Mouse (Mus musculus) intestine, embryonic 14.5 days (tissue): Measurements from ENCODE around the gene Il21r. TPM values are rescaled to one million over a fixed set of nuclear protein-coding genes. Genes with fewer than 3 reads are reported as not detected.

Source experiments
- ATAC-seq: fragments of 200-750 bp; cut with Nextera tagmentation; replicated peaks from 2 replicates; pipeline ENCODE4 v1.8.0; 2017; ENCODE audit warnings: low read depth, moderate number of reproducible peaks, moderate TSS enrichment, moderate library complexity; ENCODE audit not compliant: low FRiP score, low TSS enrichment
- DNase-seq: peaks from one replicate; pipeline ENCODE4 v3.0.0-alpha.2; 2018; ENCODE audit warnings: low spot score
- H3K27ac ChIP-seq: fragments of 300-500 bp; sonication (generic); 2 replicates; pipeline ENCODE4 v1.5.1; 2014; ENCODE audit warnings: low read depth, mild to moderate bottlenecking, control low read depth
- H3K27me3 ChIP-seq: fragments of 300-500 bp; sonication (generic); replicated peaks from 2 replicates; pipeline ENCODE4 v1.6.1; 2014; ENCODE audit warnings: low read length, control low read depth; ENCODE audit not compliant: control insufficient read depth, insufficient read depth
- H3K36me3 ChIP-seq: fragments of 300-500 bp; sonication (generic); 2 replicates; pipeline ENCODE4 v1.6.1; 2014; ENCODE audit warnings: low read length, control low read depth; ENCODE audit not compliant: control insufficient read depth, insufficient read depth
- H3K4me1 ChIP-seq: fragments of 300-500 bp; sonication (generic); replicated peaks from 2 replicates; pipeline ENCODE4 v1.6.1; 2014; ENCODE audit warnings: low read length, control low read depth, mixed read lengths; ENCODE audit not compliant: control insufficient read depth, insufficient read depth
- H3K4me2 ChIP-seq: fragments of 300-500 bp; sonication (generic); 2 replicates; pipeline ENCODE4 v1.6.1; 2014; ENCODE audit warnings: low read length
- H3K4me3 ChIP-seq: fragments of 300-500 bp; sonication (generic); 2 replicates; pipeline ENCODE4 v1.5.1; 2014; ENCODE audit warnings: low read depth, low read length, control low read depth, mixed read lengths
- H3K9ac ChIP-seq: fragments of 300-500 bp; sonication (generic); 2 replicates; pipeline ENCODE4 v1.6.1; 2014; ENCODE audit warnings: mild to moderate bottlenecking, low read length
- H3K9me3 ChIP-seq: fragments of 300-500 bp; sonication (generic); 2 replicates; pipeline ENCODE4 v1.6.1; 2016; ENCODE audit warnings: low read length, control low read depth; ENCODE audit not compliant: control insufficient read depth
- WGBS: fragments of 180-500 bp; shearing (Covaris S2); extraction: QIAGEN DNeasy Blood & Tissue Kit; methylation state at CpG from one replicate; pipeline ENCODE4 v1.1.7; 2014; 5-methylcytosine and 5-hydroxymethylcytosine counted together
- polyA plus RNA-seq: library from polyadenylated mRNA; unstranded; fragments of >200 nt; fragmentation: Nextera tagmentation; extraction: Ambion mirVana; gene quantifications from 2 replicates; pipeline ENCODE4 v1.2.1, GENCODE M21; 2014

Il21r gene
- 0.37 and 0.40 TPM in 2 replicates for polyA plus RNA-seq

DNA sequence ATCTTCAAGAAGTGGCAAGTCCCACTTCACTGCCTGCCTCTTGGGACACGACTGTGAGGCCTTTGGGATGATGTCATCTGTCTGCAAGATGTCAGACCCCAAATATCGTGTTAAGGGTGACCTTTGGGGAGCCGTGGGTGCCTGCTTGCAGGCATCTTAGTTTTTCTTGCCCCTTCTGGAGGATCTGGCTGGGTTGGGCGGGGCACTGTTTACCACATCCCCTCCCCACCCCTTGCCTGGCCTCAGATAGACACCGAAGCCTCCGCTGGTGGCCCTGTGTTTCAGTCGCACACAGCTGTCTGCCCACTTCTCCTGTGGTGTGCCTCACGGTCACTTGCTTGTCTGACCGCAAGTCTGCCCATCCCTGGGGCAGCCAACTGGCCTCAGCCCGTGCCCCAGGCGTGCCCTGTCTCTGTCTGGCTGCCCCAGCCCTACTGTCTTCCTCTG lies at the start of gene Il21r:
Il21r (plus strand) TSS at position 245 of the 447 bp plus-strand sequence.
- no peak within 1 kb of the TSS for H3K27ac ChIP-seq
- H3K4me3 ChIP-seq: no peak within 1 kb of the TSS
- DNase-seq (no peak), ATAC-seq (no peak)
- no peaks in the 10 kb centered on the region for H3K36me3 ChIP-seq
- no peak within 1 kb of the TSS for H3K4me2 ChIP-seq
- H3K9ac ChIP-seq: no peak within 1 kb of the TSS
- 67% methylated on average over 11 of the region's 11 CpGs for WGBS
- H3K4me1 ChIP-seq: no peaks in the 10 kb centered on the region
- no peaks in the 10 kb centered on the region for H3K9me3 ChIP-seq
- H3K27me3 ChIP-seq: no peaks in the 10 kb centered on the region

DNA sequence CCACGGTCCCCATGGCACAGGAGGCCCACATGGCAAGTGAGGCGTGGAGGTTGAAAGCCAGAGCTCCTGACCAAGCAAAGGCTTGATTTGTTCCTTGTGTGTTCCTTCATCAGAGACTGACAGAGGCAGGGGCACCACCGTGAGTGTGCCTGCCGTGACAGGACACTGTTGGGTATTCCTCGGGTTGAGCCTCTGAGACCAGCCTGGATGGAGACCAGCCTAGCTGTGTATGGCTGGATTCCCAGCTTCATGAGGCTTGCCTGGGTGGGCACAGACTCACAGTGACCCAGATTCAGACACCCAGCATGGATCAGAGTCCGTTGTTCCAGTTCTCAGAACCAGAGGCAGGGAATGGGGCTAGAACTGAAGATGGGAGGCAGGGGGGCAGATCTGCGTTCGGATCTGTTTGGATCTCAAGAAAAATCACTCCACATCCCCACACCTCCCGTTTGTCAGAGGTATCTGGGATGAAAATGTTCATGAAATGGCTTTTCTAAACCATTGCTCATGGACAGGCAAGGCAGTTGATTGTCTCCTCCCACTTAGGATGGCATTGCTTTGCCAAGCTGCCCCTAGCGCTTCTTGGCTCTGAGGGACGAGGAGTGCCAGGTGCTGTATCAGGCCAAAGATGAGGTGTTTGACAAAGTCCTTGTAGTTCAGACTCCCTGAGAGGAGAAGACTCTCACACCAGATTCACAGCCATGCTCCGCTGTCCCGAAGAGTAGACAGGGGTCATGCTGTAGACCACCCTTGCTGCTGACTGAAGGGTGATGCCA lies 49.4 kb upstream of the Il21r start:
- Histone ChIP-seq H3K4me2 (no peak overlapping the region; the same call in 1 of the 2 replicates), H3K27me3 (no peaks in the 10 kb centered on the region), H3K4me1 (peaks cover 10% of the 10 kb centered on the region; the same call in 1 of the 2 replicates), H3K27ac (no peak overlapping the region), H3K36me3 (no peaks in the 10 kb centered on the region), H3K9ac (no peak overlapping the region), H3K4me3 (no peak overlapping the region), H3K9me3 (no peaks in the 10 kb centered on the region)
- DNase-seq (no peak), ATAC-seq (no peak)
- 86% methylated on average over 13 of the region's 13 CpGs for WGBS

DNA sequence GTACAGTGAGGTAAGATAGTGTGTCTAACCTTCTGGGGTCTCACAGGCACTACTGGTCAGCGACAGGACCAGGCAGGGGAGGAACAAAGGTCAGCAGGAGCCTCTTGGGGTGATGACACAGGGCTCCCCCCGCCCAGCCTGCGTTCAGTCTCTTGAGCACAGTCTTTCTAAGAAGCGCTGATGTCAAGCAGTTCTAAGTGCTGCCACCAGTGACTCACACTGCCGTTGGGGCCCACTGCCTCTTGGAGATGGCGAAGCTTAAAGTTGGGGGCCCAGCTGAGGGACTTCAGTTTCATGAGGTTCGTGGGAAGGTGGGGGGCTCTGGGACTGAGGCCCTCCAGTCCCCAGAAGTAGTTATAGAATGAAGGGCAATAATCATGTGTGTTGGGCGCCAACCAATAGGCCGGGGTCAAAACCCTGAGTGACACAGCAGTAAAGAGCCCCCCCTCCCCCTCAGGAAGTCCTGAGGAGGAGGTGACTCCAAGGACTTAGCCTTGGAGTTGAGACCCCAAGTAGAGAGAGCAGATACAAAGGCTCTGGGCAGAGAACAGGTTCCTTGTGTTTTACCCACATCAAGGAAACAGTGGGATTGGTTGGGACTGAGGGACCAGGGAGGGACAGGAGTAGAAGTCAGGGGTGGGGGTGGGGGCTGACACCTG lies 48.6 kb upstream of the Il21r start:
- Histone ChIP-seq H3K4me1 (peaks cover 15% of the 10 kb centered on the region; the same call in 1 of the 2 replicates), H3K27me3 (no peaks in the 10 kb centered on the region), H3K27ac (no peak overlapping the region), H3K36me3 (no peaks in the 10 kb centered on the region), H3K4me2 (no peak overlapping the region), H3K4me3 (no peak overlapping the region), H3K9me3 (no peaks in the 10 kb centered on the region), H3K9ac (no peak overlapping the region)
- ATAC-seq: no peak
- 83% methylated on average over 9 of the region's 9 CpGs for WGBS
- no peak for DNase-seq

GRCm38 (mm10) chr7:125555351-125555872 lies 47.8 kb upstream of the Il21r start:
- no peaks in the 10 kb centered on the region for H3K9me3 ChIP-seq
- DNase-seq: no peak
- H3K4me2 ChIP-seq: no peak overlapping the region
- H3K36me3 ChIP-seq: no peaks in the 10 kb centered on the region
- WGBS: 80% methylated on average over 7 of the region's 7 CpGs
- peaks cover 17% of the 10 kb centered on the region; the same call in 1 of the 2 replicates for H3K4me1 ChIP-seq
- no peak overlapping the region for H3K27ac ChIP-seq
- no peak for ATAC-seq
- no peaks in the 10 kb centered on the region for H3K27me3 ChIP-seq
- H3K9ac ChIP-seq: no peak overlapping the region
- H3K4me3 ChIP-seq: no peak overlapping the region

DNA sequence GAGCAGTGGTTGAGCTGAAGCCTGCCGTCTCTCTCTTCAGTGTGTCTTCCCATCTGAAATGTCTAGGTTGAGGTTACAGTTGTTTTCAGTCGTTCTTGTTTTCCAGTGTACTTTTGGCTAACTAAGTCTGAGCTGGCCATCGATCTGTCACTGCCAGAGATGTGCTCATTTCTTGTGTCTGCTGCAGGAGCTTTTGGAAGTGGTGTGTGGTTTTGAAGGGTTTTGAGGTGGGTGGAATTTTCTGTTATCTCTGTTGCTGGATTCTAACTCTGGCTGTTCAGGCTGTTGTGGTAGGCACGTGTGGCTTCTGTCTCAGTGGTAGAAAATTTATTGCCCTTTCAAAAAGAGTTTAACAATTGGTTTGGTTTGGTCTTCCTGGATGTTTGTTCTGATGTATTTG lies 47.1 kb upstream of the Il21r start:
- H3K9me3 ChIP-seq: no peaks in the 10 kb centered on the region
- DNase-seq (no peak), ATAC-seq (no peak)
- H3K4me2 ChIP-seq: no peak overlapping the region
- peaks cover 24% of the 10 kb centered on the region for H3K4me1 ChIP-seq
- no peaks in the 10 kb centered on the region for H3K36me3 ChIP-seq
- no peak overlapping the region for H3K9ac ChIP-seq
- no peaks in the 10 kb centered on the region for H3K27me3 ChIP-seq
- no peak overlapping the region for H3K4me3 ChIP-seq
- no peak overlapping the region for H3K27ac ChIP-seq
- WGBS: 60% methylated on average over 4 of the region's 4 CpGs

- no peak for ATAC-seq
- peaks cover 22% of the 10 kb centered on the region for H3K4me1 ChIP-seq
- H3K36me3 ChIP-seq: no peaks in the 10 kb centered on the region
- no peaks in the 10 kb centered on the region for H3K9me3 ChIP-seq
- no peak overlapping the region for H3K4me2 ChIP-seq
- 77% methylated on average over 8 of the region's 8 CpGs for WGBS
- H3K27me3 ChIP-seq: no peaks in the 10 kb centered on the region
- DNase-seq: no peak
- no peak overlapping the region for H3K9ac ChIP-seq
- H3K27ac ChIP-seq: no peak overlapping the region
- no peak overlapping the region for H3K4me3 ChIP-seq
Measured at GRCm38 (mm10) chr7:125556865-125557264, 46.4 kb upstream of the Il21r start.

GRCm38 (mm10) chr7:125558401-125558945 lies 44.8 kb upstream of the Il21r start:
- ATAC-seq: no peak
- Histone ChIP-seq H3K4me1 (peaks cover 18% of the 10 kb centered on the region), H3K27ac (no peak overlapping the region)

DNA sequence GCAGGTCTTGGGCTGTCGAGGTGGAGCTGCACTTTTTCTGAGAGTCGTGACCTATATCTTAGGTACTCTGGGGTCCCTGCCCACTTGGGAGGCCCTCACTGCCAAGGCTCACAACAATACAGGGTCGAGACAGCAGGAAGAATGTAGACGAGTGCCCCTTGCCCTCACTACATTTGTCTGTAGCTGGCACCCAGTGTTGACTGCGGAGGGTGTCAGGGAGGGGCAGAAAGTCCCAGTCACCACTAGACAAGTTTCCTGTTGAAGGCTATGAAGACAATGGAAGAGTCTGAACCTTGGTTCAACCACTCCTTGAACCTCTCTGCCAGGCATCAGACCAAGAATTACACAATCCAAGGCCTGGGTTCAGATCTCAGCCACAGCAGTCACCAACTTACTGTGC lies 44.2 kb upstream of the Il21r start:
- H3K9me3 ChIP-seq: no peaks in the 10 kb centered on the region
- H3K4me2 ChIP-seq: no peak overlapping the region
- 72% methylated on average over 5 of the region's 5 CpGs for WGBS
- H3K9ac ChIP-seq: no peak overlapping the region
- ATAC-seq (no peak), DNase-seq (no peak)
- peaks cover 18% of the 10 kb centered on the region for H3K4me1 ChIP-seq
- H3K27ac ChIP-seq: no peak overlapping the region
- no peak overlapping the region for H3K4me3 ChIP-seq
- H3K27me3 ChIP-seq: no peaks in the 10 kb centered on the region
- no peaks in the 10 kb centered on the region for H3K36me3 ChIP-seq

More at GRCm38 (mm10) chr7:125558401-125558945, 44.8 kb upstream of the Il21r start:
- Histone ChIP-seq H3K9me3 (no peaks in the 10 kb centered on the region), H3K9ac (no peak overlapping the region), H3K4me2 (no peak overlapping the region), H3K4me3 (no peak overlapping the region), H3K27me3 (no peaks in the 10 kb centered on the region), H3K36me3 (no peaks in the 10 kb centered on the region)
- DNase-seq: no peak
- WGBS: 79% methylated on average over 4 of the region's 4 CpGs
